Mouse (Mus musculus): ENCODE measurements at regions not wholly inside any gene's neighbourhood (a gene's known extent, or its start where the extent isn't known, plus 50 kb on each side); places are given as distances from the start of the nearest gene placed in this dataset.

DNA sequence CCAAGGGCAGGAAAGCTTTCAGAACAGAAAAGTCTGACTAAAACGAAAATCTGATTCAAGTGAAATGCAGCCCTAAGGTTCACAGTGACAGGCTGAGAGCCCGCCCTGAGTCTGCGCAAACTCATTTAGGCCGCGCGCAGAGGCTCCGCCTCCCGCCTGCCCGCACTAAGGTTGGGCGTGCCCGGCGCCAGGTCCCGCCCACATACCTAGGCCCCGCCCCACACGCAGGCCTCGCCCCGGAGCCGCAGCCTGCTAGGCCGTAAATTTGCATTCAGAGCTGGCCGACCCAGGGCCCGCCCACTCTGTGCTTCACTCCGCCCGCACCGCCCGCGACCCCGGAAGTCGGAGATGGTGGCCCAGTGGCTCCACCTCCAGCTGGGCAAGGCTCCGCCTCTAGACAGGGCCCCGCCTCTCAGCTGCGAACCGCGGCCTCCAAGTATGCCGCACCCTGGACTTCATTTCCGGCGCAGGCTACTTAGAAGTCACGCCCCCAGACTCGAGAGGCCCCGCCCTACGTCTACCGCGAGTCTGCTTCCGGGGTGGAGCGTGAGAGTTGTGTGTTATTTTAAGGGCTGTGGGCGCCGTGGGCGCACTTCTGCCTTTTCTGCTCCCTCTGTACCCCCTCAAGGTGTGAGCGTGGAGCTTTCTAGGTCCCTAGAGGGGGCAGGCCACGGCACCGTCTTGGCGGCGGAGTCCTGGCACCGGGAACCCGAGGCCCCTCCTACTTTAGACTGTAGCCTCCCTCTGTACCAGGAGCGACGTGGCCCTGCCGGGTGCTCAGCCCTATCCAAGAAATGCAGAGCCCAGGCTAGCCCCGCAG, 52.3 kb upstream of the Wnt7b start:
- Histone ChIP-seq H3K9me3 (replicated peaks) (no peaks in the 10 kb centered on the region), H3K36me3 (no peaks in the 10 kb centered on the region), H3K4me2 (replicated peaks) (peak overlapping the region; percentile 57), H3K27ac (peak overlapping the region; percentile 67), H3K4me3 (peak overlapping the region; percentile 58), H3K9ac (peak overlapping the region; percentile 73), H3K4me1 (peaks cover 13% of the 10 kb centered on the region), H3K27me3 (peaks cover 9% of the 10 kb centered on the region; the same call in 1 of the 2 replicates)
- WGBS = under 1% methylated on average over 58 of the region's 58 CpGs
- peak; percentile 98 for ATAC-seq (ENCODE audit: low FRiP score)

- Histone ChIP-seq H3K9ac (no peak overlapping the region), H3K4me2 (replicated peaks) (peak overlapping the region; percentile 57; the same call in 1 of the 2 replicates), H3K9me3 (replicated peaks) (no peaks in the 10 kb centered on the region), H3K27me3 (peaks cover 5% of the 10 kb centered on the region), H3K27ac (no peak overlapping the region; the same call in 1 of the 2 replicates), H3K4me3 (peak overlapping the region; percentile 58; the same call in 1 of the 2 replicates), H3K4me1 (peaks cover 8% of the 10 kb centered on the region), H3K36me3 (no peaks in the 10 kb centered on the region)
- 94% methylated on average over 6 of the region's 6 CpGs for WGBS
- no peak for ATAC-seq (ENCODE audit: low FRiP score)
Measured at GRCm38 (mm10) chr15:85635425-85635824, 53.2 kb upstream of the Wnt7b start.

GRCm38 (mm10) chr15:85639566-85639965, 57.3 kb upstream of the Wnt7b start:
- 84% methylated on average over 2 of the region's 2 CpGs for WGBS
- H3K27ac ChIP-seq = no peak overlapping the region
- no peak overlapping the region for H3K4me3 ChIP-seq
- H3K4me1 ChIP-seq = peaks cover 4% of the 10 kb centered on the region
- no peaks in the 10 kb centered on the region for H3K36me3 ChIP-seq
- H3K27me3 ChIP-seq = peaks cover 34% of the 10 kb centered on the region
- no peaks in the 10 kb centered on the region for H3K9me3 ChIP-seq (replicated peaks)
- H3K4me2 ChIP-seq (replicated peaks) = no peak overlapping the region
- no peak overlapping the region for H3K9ac ChIP-seq
- no peak for ATAC-seq (ENCODE audit: low FRiP score)

DNA sequence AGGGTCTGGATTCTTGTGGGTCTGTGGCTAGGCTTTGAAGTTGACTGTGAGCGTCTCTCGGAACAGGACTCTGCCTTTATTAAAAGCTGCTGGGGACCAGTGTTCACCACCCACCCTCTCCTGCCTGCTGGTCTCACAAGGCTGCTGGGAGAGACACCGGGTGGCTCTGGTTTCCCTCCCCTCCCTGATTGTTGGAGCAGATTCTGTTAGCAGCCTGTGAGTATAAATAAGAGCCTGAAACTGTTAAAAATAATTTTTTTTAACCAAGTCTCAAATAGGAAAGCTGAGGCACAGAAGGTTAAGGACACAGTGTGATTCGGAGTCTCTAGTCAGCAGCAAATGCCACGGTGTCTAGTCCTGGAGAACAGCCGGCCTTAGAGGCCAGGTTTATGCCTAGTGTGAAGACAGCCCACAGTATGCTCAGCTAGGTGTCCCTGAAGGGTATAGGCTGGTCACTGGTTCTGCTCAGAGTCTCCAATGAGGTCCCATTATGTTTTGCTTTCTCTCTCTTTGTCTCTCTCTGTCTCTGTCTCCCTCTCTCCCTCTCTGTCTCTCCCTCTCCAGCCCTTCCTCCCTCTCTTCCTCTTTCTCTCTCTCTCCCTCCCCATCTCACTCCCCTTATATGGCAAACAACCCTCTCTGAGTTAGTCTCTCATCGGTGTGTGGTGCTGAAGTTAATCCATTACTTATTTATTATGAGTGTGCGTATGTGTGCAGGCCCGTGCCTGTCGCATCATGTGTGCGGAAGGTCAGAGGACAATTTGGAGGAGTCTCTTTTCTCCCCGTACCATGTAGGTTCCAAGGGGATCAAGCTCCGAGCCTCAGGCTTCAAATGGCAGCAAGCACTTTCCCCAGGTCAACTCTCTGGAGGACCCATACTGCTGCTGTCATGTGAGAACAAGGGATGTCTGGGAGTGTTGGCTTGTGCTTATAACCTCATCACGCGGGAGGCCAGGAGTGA, 59.1 kb upstream of the Wnt7b start:
- 72% methylated on average over 15 of the region's 15 CpGs for WGBS
- H3K4me2 ChIP-seq (replicated peaks) = no peak overlapping the region
- H3K9ac ChIP-seq = 0 out of 2 replicates have a peak overlapping the region, but pooled peaks have one; percentile 41

GRCm38 (mm10) chr15:85645396-85645795, 63.1 kb upstream of the Wnt7b start:
- peak overlapping the region; percentile 55; the same call in 1 of the 2 replicates for H3K4me2 ChIP-seq (replicated peaks)
- no peak overlapping the region; the same call in 1 of the 2 replicates for H3K9ac ChIP-seq
- no peak overlapping the region for H3K4me3 ChIP-seq
- H3K4me1 ChIP-seq = peaks cover 22% of the 10 kb centered on the region
- H3K36me3 ChIP-seq = no peaks in the 10 kb centered on the region
- H3K9me3 ChIP-seq (replicated peaks) = no peaks in the 10 kb centered on the region
- H3K27me3 ChIP-seq = peaks cover 86% of the 10 kb centered on the region
- 50% methylated on average over 8 of the region's 8 CpGs for WGBS
- no peak overlapping the region for H3K27ac ChIP-seq
- no peak for ATAC-seq (ENCODE audit: low FRiP score)

More for the DNA sequence above, 59.1 kb upstream of the Wnt7b start:
- Histone ChIP-seq H3K27me3 (peaks cover 50% of the 10 kb centered on the region), H3K36me3 (no peaks in the 10 kb centered on the region), H3K27ac (no peak overlapping the region), H3K4me1 (peaks cover 13% of the 10 kb centered on the region), H3K4me3 (no peak overlapping the region), H3K9me3 (replicated peaks) (no peaks in the 10 kb centered on the region)
- no peak for ATAC-seq (ENCODE audit: low FRiP score)

DNA sequence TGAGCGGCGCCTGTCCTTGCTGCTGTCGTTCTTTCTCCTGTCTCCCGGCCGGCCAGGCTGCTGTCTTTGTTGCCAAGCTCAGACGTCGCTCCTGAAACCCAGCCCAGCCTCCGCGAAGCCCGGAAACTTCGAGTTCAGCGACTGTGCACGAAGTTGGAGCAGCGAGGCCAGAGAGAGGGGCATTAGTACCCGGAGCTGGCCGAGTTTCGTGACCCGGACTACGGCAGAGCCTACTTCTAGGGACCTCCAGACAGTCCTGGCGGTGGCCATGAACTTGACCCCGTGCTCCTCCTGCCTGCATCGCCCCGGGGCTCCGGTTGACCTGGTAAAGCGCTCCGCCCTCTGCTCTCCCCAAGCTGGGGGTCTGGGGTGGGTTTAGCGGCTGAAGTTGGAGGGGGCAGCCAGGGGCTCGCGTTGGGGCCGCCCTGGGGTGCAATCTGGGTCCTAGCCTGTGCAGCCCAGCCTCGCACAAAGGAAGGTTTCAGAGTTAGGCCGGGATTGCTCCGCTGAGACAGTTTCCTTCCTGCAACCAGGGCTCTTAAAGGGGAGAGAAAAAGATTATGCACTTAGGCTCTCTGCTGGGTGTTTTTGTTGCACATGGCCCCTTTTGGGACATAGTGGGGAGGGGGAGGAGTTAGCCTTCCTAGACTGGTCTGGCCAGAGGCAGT, 63.8 kb upstream of the Wnt7b start:
- peak overlapping the region; percentile 63 for H3K9ac ChIP-seq
- peak overlapping the region; percentile 55 for H3K4me2 ChIP-seq (replicated peaks)
- peak overlapping the region; percentile 29 for H3K4me3 ChIP-seq
- H3K27me3 ChIP-seq = peaks cover 90% of the 10 kb centered on the region
- peaks cover 22% of the 10 kb centered on the region for H3K4me1 ChIP-seq
- peak; percentile 63 for ATAC-seq (ENCODE audit: low FRiP score)
- H3K9me3 ChIP-seq (replicated peaks) = no peaks in the 10 kb centered on the region
- no peaks in the 10 kb centered on the region for H3K36me3 ChIP-seq
- H3K27ac ChIP-seq = peak overlapping the region; percentile 76
- WGBS = 1% methylated on average over 33 of the region's 33 CpGs

DNA sequence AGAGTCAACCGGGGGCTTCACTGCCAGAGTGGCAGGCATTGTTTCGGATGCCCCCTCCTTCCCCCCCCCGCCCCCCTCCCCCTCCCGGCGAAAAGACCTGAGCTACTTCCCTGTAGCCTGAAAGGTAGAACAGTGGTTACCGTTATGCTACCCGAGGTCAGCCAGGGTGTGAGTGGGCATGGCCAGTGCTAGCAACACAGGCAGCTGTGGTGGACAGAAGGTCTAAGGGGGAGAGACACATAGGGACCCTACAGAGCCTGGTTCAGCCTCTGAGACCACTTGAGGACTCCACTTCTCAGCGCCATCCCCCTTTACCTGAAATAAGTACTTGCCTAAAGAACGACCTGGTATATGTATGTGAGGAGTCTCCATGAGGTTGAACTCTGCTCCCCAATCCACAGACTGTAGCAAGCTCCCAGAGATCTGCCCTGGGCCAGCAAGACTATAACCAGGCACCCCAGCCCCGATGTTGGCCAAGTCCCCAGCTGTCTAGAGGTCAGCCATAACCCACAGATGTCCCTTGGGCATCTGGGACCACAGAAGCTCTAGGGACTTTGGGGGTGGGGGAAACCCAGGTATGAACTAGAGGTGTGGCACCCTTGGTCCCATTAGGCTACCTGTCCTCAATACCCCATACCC, 64.5 kb upstream of the Wnt7b start:
- no peaks in the 10 kb centered on the region for H3K36me3 ChIP-seq
- no peak for ATAC-seq (ENCODE audit: low FRiP score)
- 37% methylated on average over 7 of the region's 10 CpGs for WGBS
- H3K9me3 ChIP-seq (replicated peaks) = no peaks in the 10 kb centered on the region
- peak overlapping the region; percentile 29 for H3K4me3 ChIP-seq
- H3K4me2 ChIP-seq (replicated peaks) = peak overlapping the region; percentile 55
- H3K9ac ChIP-seq = peak overlapping the region; percentile 63
- peaks cover 25% of the 10 kb centered on the region for H3K4me1 ChIP-seq
- H3K27me3 ChIP-seq = peaks cover 92% of the 10 kb centered on the region
- H3K27ac ChIP-seq = 0 out of 2 replicates have a peak overlapping the region, but pooled peaks have one; percentile 76

GRCm38 (mm10) chr15:85647593-85647992, 65.3 kb upstream of the Wnt7b start:
- WGBS = 82% methylated on average over 6 of the region's 6 CpGs
- H3K4me2 ChIP-seq (replicated peaks) = no peak overlapping the region
- H3K9me3 ChIP-seq (replicated peaks) = no peaks in the 10 kb centered on the region
- peaks cover 31% of the 10 kb centered on the region for H3K4me1 ChIP-seq
- H3K36me3 ChIP-seq = no peaks in the 10 kb centered on the region
- H3K9ac ChIP-seq = no peak overlapping the region
- H3K27me3 ChIP-seq = peaks cover 95% of the 10 kb centered on the region
- ATAC-seq (ENCODE audit: low FRiP score) = no peak
- no peak overlapping the region for H3K27ac ChIP-seq
- H3K4me3 ChIP-seq = no peak overlapping the region

DNA sequence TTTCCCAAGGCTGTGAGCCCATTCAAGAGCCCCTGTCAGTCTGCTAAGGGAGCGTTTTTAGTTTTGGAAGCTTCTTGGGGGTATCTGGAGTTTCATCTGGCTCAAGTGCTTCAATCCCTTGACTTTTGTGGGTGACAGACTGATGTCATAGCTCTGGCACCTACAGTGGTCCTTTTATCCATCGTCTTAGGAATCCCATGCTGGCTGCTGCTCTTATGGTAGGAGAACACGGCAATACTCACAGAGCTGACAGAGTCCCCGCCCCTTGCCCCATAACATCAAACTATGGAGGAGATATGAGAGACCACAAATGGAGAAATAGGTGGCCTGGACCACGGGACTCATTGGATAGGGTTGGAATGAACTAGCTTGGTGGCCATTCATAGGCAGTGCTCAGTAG, 68.0 kb upstream of the Wnt7b start:
- Histone ChIP-seq H3K4me1 (peaks cover 56% of the 10 kb centered on the region), H3K9ac (no peak overlapping the region), H3K4me3 (no peak overlapping the region), H3K36me3 (no peaks in the 10 kb centered on the region), H3K9me3 (replicated peaks) (no peaks in the 10 kb centered on the region), H3K27me3 (peaks cover 92% of the 10 kb centered on the region), H3K4me2 (replicated peaks) (no peak overlapping the region), H3K27ac (no peak overlapping the region)
- 80% methylated on average over 5 of the region's 5 CpGs for WGBS
- ATAC-seq (ENCODE audit: low FRiP score) = no peak

GRCm38 (mm10) chr15:85651718-85652420, 69.6 kb upstream of the Wnt7b start:
- WGBS = 80% methylated on average over 9 of the region's 9 CpGs
- H3K9me3 ChIP-seq (replicated peaks) = no peaks in the 10 kb centered on the region
- peaks cover 93% of the 10 kb centered on the region for H3K27me3 ChIP-seq
- H3K4me1 ChIP-seq = peaks cover 50% of the 10 kb centered on the region
- peak overlapping the region; percentile 97 for H3K27ac ChIP-seq
- no peak for ATAC-seq (ENCODE audit: low FRiP score)
- no peak overlapping the region for H3K9ac ChIP-seq
- no peaks in the 10 kb centered on the region for H3K36me3 ChIP-seq
- no peak overlapping the region for H3K4me2 ChIP-seq (replicated peaks)
- H3K4me3 ChIP-seq = no peak overlapping the region

GRCm38 (mm10) chr15:85652431-85652830, 70.2 kb upstream of the Wnt7b start:
- Histone ChIP-seq H3K4me3 (no peak overlapping the region), H3K36me3 (no peaks in the 10 kb centered on the region), H3K4me2 (replicated peaks) (peak overlapping the region; percentile 46), H3K9ac (no peak overlapping the region), H3K27ac (peak overlapping the region; percentile 97), H3K4me1 (peaks cover 46% of the 10 kb centered on the region), H3K9me3 (replicated peaks) (no peaks in the 10 kb centered on the region), H3K27me3 (peaks cover 93% of the 10 kb centered on the region)
- WGBS = 68% methylated on average over 5 of the region's 5 CpGs
- no peak for ATAC-seq (ENCODE audit: low FRiP score)

All from hindbrain, embryonic 12.5 days (tissue).